Mouse (Mus musculus) gastrocnemius, postnatal 14 days (tissue): ENCODE measurements at regions not wholly inside any gene's neighbourhood (a gene's known extent, or its start where the extent isn't known, plus 50 kb on each side); places are given as distances from the start of the nearest gene placed in this dataset.

Experiments used
- DNase-seq: peaks from one replicate; pipeline ENCODE4 v3.0.0; 2021; ENCODE audit warnings: mixed read lengths
- intact Hi-C: fragments of 180-260 bp; cut with DNase I; formaldehyde crosslinking; loops from one replicate; pipeline ENCODE4 v1.15.1; 2025; ENCODE audit warnings: low total_unique reads

GRCm38 (mm10) chr11:26956153-26956552 is 362.4 kb upstream of the Vrk2 start:
- DNase-seq: no peak
- intact Hi-C loops: no loop called here

GRCm38 (mm10) chr11:26931766-26932165 is 338.0 kb upstream of the Vrk2 start:
- DNase-seq: no peak

DNA sequence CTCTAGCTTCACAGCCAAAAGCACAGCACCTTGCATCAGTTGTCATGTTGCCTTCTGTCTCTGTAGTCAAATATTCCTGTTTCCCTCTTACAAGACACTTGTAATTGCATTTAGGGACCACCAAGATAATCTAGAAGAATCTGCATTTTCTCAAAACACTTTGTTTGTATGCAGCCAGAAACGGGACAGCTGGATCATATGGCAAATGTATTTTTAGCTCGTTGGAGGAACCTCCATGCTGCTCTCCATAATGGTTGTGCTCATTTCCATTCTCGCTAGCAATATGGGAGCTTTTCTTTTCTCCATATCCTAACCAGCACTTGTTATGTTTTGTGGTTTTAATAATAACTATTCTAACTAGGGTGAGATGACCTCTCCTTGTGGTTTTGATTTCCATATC is 313.3 kb upstream of the Vrk2 start:
- DNase-seq: no peak
- intact Hi-C loops: no loop called here

More at GRCm38 (mm10) chr11:26931766-26932165, 338.0 kb upstream of the Vrk2 start:
- intact Hi-C loops: no loop called here

GRCm38 (mm10) chr11:26881635-26882034 is 287.8 kb upstream of the Vrk2 start:
- intact Hi-C loops: no loop called here
- DNase-seq: no peak
